ENCODE assay signal across 8 mouse cellular contexts in genomic region chr9:78520780-78521601, GRCm38 (mm10). TPM values are rescaled to one million over a fixed set of nuclear protein-coding genes. Genes with fewer than 3 reads are reported as not detected.
A peak's percentile ranks its signal among the peaks of the same experiment; 100 is the strongest.
DNase-seq lines count a peak whose midpoint lies in the region; ATAC-seq and TF ChIP-seq lines count a peak whose summit lies in the region.

No protein-coding gene starts in this region.

- ATAC-seq in embryonic facial prominence, embryonic 11.5 days (replicated peaks; ENCODE audit: insufficient number of reproducible peaks, low FRiP score, low TSS enrichment, low read depth): peak; percentile 61
- ATAC-seq in heart, embryonic 15.5 days (replicated peaks; ENCODE audit: insufficient number of reproducible peaks, insufficient read depth, low FRiP score, low read depth): peak; percentile 39
- ATAC-seq in kidney, embryonic 16.5 days (ENCODE audit: low FRiP score, low TSS enrichment): peak; percentile 78
- peak; percentile 27; the same call in 1 of the 2 replicates for ATAC-seq in liver, embryonic 14.5 days (ENCODE audit: insufficient read depth)
- peak; percentile 52 for ATAC-seq in monocyte, adult 5-6 weeks (replicated peaks; ENCODE audit: insufficient number of reproducible peaks, low FRiP score, low TSS enrichment, poor library complexity, severe bottlenecking)

- peak; percentile 44 for DNase-seq in CD4-positive helper T cell, adult 2 months (ENCODE audit: low read depth, low spot score)
- peak; percentile 67 to 87 for DNase-seq in adrenal gland, adult (ENCODE audit: inconsistent age in 2 of 2, low spot score in 1 of 2)
- DNase-seq in embryonic facial prominence, embryonic 11.5 days (ENCODE audit: low spot score): peak; percentile 52
- no peak for DNase-seq in liver, embryonic 14.5 days (ENCODE audit: low read depth in 3 of 3, low spot score in 3 of 3)
- DNase-seq in thymus, postnatal 0 days (ENCODE audit: low spot score): peak; percentile 16

- H3K27me3 ChIP-seq in embryonic facial prominence, embryonic 11.5 days (ENCODE audit: control insufficient read depth, insufficient read depth, low read length): no peaks in the 10 kb centered on the region
- no peaks in the 10 kb centered on the region for H3K27me3 ChIP-seq in heart, embryonic 15.5 days
- no peaks in the 10 kb centered on the region for H3K27me3 ChIP-seq in kidney, embryonic 16.5 days (ENCODE audit: insufficient read depth, low read length)
- H3K27me3 ChIP-seq in liver, embryonic 14.5 days (ENCODE audit: control insufficient read depth, insufficient read depth, low read length): no peaks in the 10 kb centered on the region

- H3K4me2 ChIP-seq in embryonic facial prominence, embryonic 11.5 days (ENCODE audit: low read depth, low read length): peak overlapping the region; percentile 71
- peak overlapping the region; percentile 91 for H3K4me2 ChIP-seq in heart, embryonic 15.5 days
- H3K4me2 ChIP-seq in kidney, embryonic 16.5 days (replicated peaks; ENCODE audit: low read depth, low read length): peak overlapping the region; percentile 98
- peak overlapping the region; percentile 67 for H3K4me2 ChIP-seq in liver, embryonic 14.5 days (ENCODE audit: low read depth)

- peak overlapping the region; percentile 32 for H3K4me3 ChIP-seq in embryonic facial prominence, embryonic 11.5 days (ENCODE audit: low read depth, low read length)
- H3K4me3 ChIP-seq in heart, embryonic 15.5 days: peak overlapping the region; percentile 52
- peak overlapping the region; percentile 56 for H3K4me3 ChIP-seq in kidney, embryonic 16.5 days (ENCODE audit: low read length)
- H3K4me3 ChIP-seq in liver, embryonic 14.5 days (ENCODE audit: insufficient read depth in 1 of 2, low read depth in 2 of 2, low read length in 2 of 2): peak overlapping the region; percentile 43 to 65

- TF ChIP-seq CTCF in liver, embryonic 14.5 days (IDR thresholded peaks at IDR 0.05; ENCODE audit: low read depth): no peak

- 2% methylated on average over 40 of the region's 40 CpGs for WGBS in embryonic facial prominence, embryonic 11.5 days
- 3% methylated on average over 40 of the region's 40 CpGs for WGBS in heart, embryonic 15.5 days
- WGBS in kidney, embryonic 16.5 days: 2% methylated on average over 40 of the region's 40 CpGs
- 3% methylated on average over 40 of the region's 40 CpGs for WGBS in liver, embryonic 14.5 days (ENCODE audit: insufficient replicate concordance)

- TF ChIP-seq EP300 in liver, embryonic 14.5 days (IDR thresholded peaks at IDR 0.05; ENCODE audit: low read depth): no peak

- no peaks in the 10 kb centered on the region for H3K4me1 ChIP-seq in embryonic facial prominence, embryonic 11.5 days (ENCODE audit: control insufficient read depth, insufficient read depth, low read length)
- peaks cover 25% of the 10 kb centered on the region for H3K4me1 ChIP-seq in heart, embryonic 15.5 days (replicated peaks)
- peaks cover 15% of the 10 kb centered on the region for H3K4me1 ChIP-seq in kidney, embryonic 16.5 days (ENCODE audit: insufficient read depth, low read length)
- peaks cover 13 to 25% of the 10 kb centered on the region in 2 experiments for H3K4me1 ChIP-seq in liver, embryonic 14.5 days (replicated peaks; ENCODE audit: control insufficient read depth in 2 of 2, insufficient read depth in 2 of 2, low read length in 1 of 2)

- H3K9ac ChIP-seq in embryonic facial prominence, embryonic 11.5 days (replicated peaks; ENCODE audit: low read length): peak overlapping the region; percentile 65
- H3K9ac ChIP-seq in heart, embryonic 15.5 days: peak overlapping the region; percentile 27
- peak overlapping the region; percentile 73 for H3K9ac ChIP-seq in kidney, embryonic 16.5 days (replicated peaks; ENCODE audit: low read length)
- peak overlapping the region; percentile 51 for H3K9ac ChIP-seq in liver, embryonic 14.5 days (replicated peaks)

- no peaks in the 10 kb centered on the region for H3K9me3 ChIP-seq in embryonic facial prominence, embryonic 11.5 days (replicated peaks; ENCODE audit: control insufficient read depth, low read length)
- no peaks in the 10 kb centered on the region for H3K9me3 ChIP-seq in heart, embryonic 15.5 days (replicated peaks)
- H3K9me3 ChIP-seq in kidney, embryonic 16.5 days (ENCODE audit: low read length): no peaks in the 10 kb centered on the region
- no peaks in the 10 kb centered on the region for H3K9me3 ChIP-seq in liver, embryonic 14.5 days (ENCODE audit: control insufficient read depth, low read length)

- H3K27ac ChIP-seq in embryonic facial prominence, embryonic 11.5 days (replicated peaks; ENCODE audit: low read depth, low read length): no peak overlapping the region; the same call in 1 of the 2 replicates
- peak overlapping the region; percentile 63 for H3K27ac ChIP-seq in heart, embryonic 15.5 days
- H3K27ac ChIP-seq in kidney, embryonic 16.5 days (ENCODE audit: low read length): peak overlapping the region; percentile 70
- H3K27ac ChIP-seq in liver, embryonic 14.5 days: no peak overlapping the region

- no peaks in the 10 kb centered on the region for H3K36me3 ChIP-seq in embryonic facial prominence, embryonic 11.5 days (replicated peaks; ENCODE audit: control insufficient read depth, insufficient read depth, low read depth, low read length)
- H3K36me3 ChIP-seq in heart, embryonic 15.5 days: no peaks in the 10 kb centered on the region
- no peaks in the 10 kb centered on the region for H3K36me3 ChIP-seq in kidney, embryonic 16.5 days (ENCODE audit: insufficient read depth, low read length)
- no peaks in the 10 kb centered on the region for H3K36me3 ChIP-seq in liver, embryonic 14.5 days (replicated peaks; ENCODE audit: control insufficient read depth, insufficient read depth, low read depth)

RNA-seq across cellular contexts. Expression of gene Eef1a1, which starts 32.0 kb away (rescaled TPM):
- 5,291 and 5,417 TPM in 2 replicates for polyA plus RNA-seq in embryonic facial prominence, embryonic 11.5 days (2014; fragmentation: Nextera tagmentation; extraction: Ambion mirVana)
- polyA plus RNA-seq in heart, embryonic 15.5 days (2015; fragmentation: Nextera tagmentation; extraction: Ambion mirVana): 2,802 and 3,192 TPM in 2 replicates
- 5,008 and 5,126 TPM in 2 replicates for polyA plus RNA-seq in kidney, embryonic 16.5 days (2015; fragmentation: Nextera tagmentation; extraction: Ambion mirVana)
- 2,579 and 4,315 TPM in 2 replicates for polyA plus RNA-seq in liver, embryonic 14.5 days (2012; rRNA removed)
- polyA plus RNA-seq in liver, embryonic 14.5 days (2014; fragmentation: Nextera tagmentation; extraction: Ambion mirVana): 2,316 and 2,621 TPM in 2 replicates
- 6,370 to 7,055 TPM (median 6,774 TPM) in 3 replicates for total RNA-seq in monocyte, adult 5-6 weeks (2017)
- polyA plus RNA-seq in thymus, postnatal 0 days (2015; fragmentation: Nextera tagmentation; extraction: Ambion mirVana): 3,927 and 4,011 TPM in 2 replicates

Comparison
In these comparisons a context has a peak if more than half of its experiments do, and no peak if none do; other contexts are left out.
1. DNase-seq: peak in CD4-positive helper T cell, adult 2 months (single experiment), adrenal gland, adult (2 of 2), embryonic facial prominence, embryonic 11.5 days (single experiment) and thymus, postnatal 0 days (single experiment); none in liver, embryonic 14.5 days (0 of 3).
2. ATAC-seq: peak in every context shown above with its lines; median percentile 78 in kidney, embryonic 16.5 days; 61 in embryonic facial prominence, embryonic 11.5 days; 52 in monocyte, adult 5-6 weeks; 39 in heart, embryonic 15.5 days; 27 in liver, embryonic 14.5 days.
3. H3K27ac ChIP-seq: peak in heart, embryonic 15.5 days (single experiment) and kidney, embryonic 16.5 days (single experiment); none in embryonic facial prominence, embryonic 11.5 days (single experiment) and liver, embryonic 14.5 days (single experiment).
4. Peak in every context shown above with its lines, with median percentiles within 50 percentile points of each other: H3K4me2 ChIP-seq, H3K4me3 ChIP-seq and H3K9ac ChIP-seq.